Mouse (Mus musculus): ENCODE measurements around the gene Ptcd1. TPM values are rescaled to one million over a fixed set of nuclear protein-coding genes. Genes with fewer than 3 reads are reported as not detected.
A peak's percentile ranks its signal among the peaks of the same experiment; 100 is the strongest.

Gene Ptcd1
- total and polyA plus RNA-seq, 3 experiments, result 21.0 to 22.3 TPM; not detected in 1

DNA sequence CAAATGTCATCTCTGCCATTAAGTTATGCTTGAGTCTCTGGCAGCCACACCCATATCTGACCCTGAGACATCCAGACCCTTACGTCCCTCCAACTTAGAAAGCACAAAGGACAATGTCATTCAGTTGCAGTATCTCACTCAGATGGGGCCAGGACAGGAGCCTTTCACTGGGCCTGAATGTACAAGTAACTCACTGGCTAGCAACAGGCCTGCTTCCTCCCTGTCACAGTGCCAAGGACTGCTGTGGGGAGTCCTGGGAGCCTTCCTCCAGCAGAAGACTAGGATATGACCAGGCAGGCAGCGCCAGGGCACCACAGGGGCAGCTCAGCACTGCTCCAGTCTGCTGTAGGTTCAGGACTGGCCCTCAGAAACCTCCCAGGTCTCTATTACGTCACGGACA lies 37.8 kb downstream of the Ptcd1 start:
- DNase-seq (ENCODE audit: low read depth, low spot score), result peak; percentile 43
- no peak overlapping the region for H3K27ac ChIP-seq (ENCODE audit: control insufficient read depth, low read depth, low read length)

DNA sequence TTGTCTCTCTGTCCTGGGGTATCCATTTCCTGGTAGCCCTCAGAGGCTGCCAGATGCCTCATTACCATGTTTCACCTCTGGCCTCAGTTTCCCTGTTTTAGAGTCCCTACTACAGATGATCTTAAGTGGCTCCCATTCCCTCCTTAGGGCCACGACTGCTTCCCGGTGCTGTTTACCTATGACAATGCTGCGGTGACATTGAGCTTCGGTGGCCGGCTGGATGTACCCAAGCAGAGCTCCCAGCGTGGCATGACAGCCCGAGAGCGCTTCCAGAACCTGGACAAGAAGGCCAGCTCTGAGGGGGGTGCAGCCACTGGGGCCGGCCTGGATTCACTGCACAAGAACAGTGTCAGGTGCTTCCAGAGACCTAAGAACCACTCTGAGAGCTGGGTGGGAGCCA lies 40.3 kb downstream of the Ptcd1 start:
- no peak for DNase-seq (ENCODE audit: low read depth, low spot score)
- Histone ChIP-seq H3K4me3 (ENCODE audit: control insufficient read depth in 1 of 2, insufficient read depth in 1 of 2, low read depth in 2 of 2, low read length in 2 of 2) (no peak overlapping the region), H3K79me2 (ENCODE audit: control insufficient read depth, insufficient read depth, low read length, poor library complexity) (no peaks in the 10 kb centered on the region; the same call in 1 of the 2 replicates), H3K27me3 (ENCODE audit: control insufficient read depth in 1 of 2, insufficient read depth in 2 of 2, low read length in 2 of 2) (no peaks in the 10 kb centered on the region), H3K9ac (ENCODE audit: control insufficient read depth, low read depth, low read length, poor library complexity, severe bottlenecking) (no peak overlapping the region), H3K27ac (ENCODE audit: control insufficient read depth, low read depth, low read length) (no peak overlapping the region), H3K36me3 (ENCODE audit: control insufficient read depth in 1 of 2, insufficient read depth in 2 of 2, low read length in 2 of 2) (peaks cover 0 to 6% of the 10 kb centered on the region in 2 experiments; a peak in 2 of 4 replicates), H3K9me3 (replicated peaks; ENCODE audit: insufficient read depth, low read length) (no peaks in the 10 kb centered on the region), H3K4me1 (ENCODE audit: control insufficient read depth in 1 of 2, insufficient read depth in 2 of 2, low read length in 2 of 2) (no peaks in the 10 kb centered on the region)
- TF ChIP-seq NRF1 (IDR thresholded peaks at IDR 0.05; ENCODE audit: insufficient read depth, low read depth, low read length, poor library complexity, severe bottlenecking), result no peak
- TF ChIP-seq POLR2AphosphoS2 (IDR thresholded peaks at IDR 0.05; ENCODE audit: low read length), result peak; percentile 12; the same call in 1 of the 2 replicates

More for the DNA sequence above, 37.8 kb downstream of the Ptcd1 start:
- Histone ChIP-seq H3K79me2 (ENCODE audit: control insufficient read depth, insufficient read depth, low read length, poor library complexity) (no peaks in the 10 kb centered on the region), H3K9me3 (replicated peaks; ENCODE audit: insufficient read depth, low read length) (no peaks in the 10 kb centered on the region), H3K4me3 (ENCODE audit: control insufficient read depth in 1 of 2, insufficient read depth in 1 of 2, low read depth in 2 of 2, low read length in 2 of 2) (no peak overlapping the region), H3K4me1 (ENCODE audit: control insufficient read depth in 1 of 2, insufficient read depth in 2 of 2, low read length in 2 of 2) (no peaks in the 10 kb centered on the region), H3K9ac (ENCODE audit: control insufficient read depth, low read depth, low read length, poor library complexity, severe bottlenecking) (no peak overlapping the region), H3K27me3 (ENCODE audit: control insufficient read depth in 1 of 2, insufficient read depth in 2 of 2, low read length in 2 of 2) (no peaks in the 10 kb centered on the region), H3K36me3 (ENCODE audit: control insufficient read depth in 1 of 2, insufficient read depth in 2 of 2, low read length in 2 of 2) (peaks cover 0 to 14% of the 10 kb centered on the region in 2 experiments; a peak in 2 of 4 replicates)
- TF ChIP-seq UBTF (IDR thresholded peaks at IDR 0.05; ENCODE audit: borderline replicate concordance, insufficient read depth, low read depth, low read length) (no peak), POLR2AphosphoS2 (IDR thresholded peaks at IDR 0.05; ENCODE audit: low read length) (peak; percentile 69; the same call in 1 of the 2 replicates)

DNA sequence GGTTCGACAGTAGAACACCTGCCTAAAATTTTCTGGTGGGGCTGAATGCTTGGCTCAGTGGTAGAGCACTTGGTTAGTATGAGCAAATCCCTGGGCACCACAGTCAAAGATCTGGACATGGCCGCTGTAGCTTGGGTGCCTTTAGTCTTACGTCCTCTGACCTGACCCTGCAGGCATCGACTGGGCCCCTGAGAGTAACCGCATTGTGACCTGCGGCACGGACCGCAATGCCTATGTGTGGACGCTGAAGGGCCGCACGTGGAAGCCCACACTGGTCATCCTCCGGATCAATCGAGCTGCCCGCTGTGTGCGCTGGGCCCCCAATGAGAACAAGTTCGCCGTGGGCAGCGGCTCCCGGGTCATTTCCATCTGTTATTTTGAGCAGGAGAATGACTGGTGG lies 43.5 kb downstream of the Ptcd1 start:
- no peak for DNase-seq (ENCODE audit: low read depth, low spot score)
- no peak overlapping the region for H3K4me3 ChIP-seq (ENCODE audit: control insufficient read depth in 1 of 2, insufficient read depth in 1 of 2, low read depth in 2 of 2, low read length in 2 of 2)
- H3K27me3 ChIP-seq (ENCODE audit: control insufficient read depth in 1 of 2, insufficient read depth in 2 of 2, low read length in 2 of 2), result no peaks in the 10 kb centered on the region
- peaks cover 24% of the 10 kb centered on the region for H3K79me2 ChIP-seq (ENCODE audit: control insufficient read depth, insufficient read depth, low read length, poor library complexity)
- peaks cover 0 to 6% of the 10 kb centered on the region in 2 experiments; a peak in 2 of 4 replicates for H3K36me3 ChIP-seq (ENCODE audit: control insufficient read depth in 1 of 2, insufficient read depth in 2 of 2, low read length in 2 of 2)
- H3K9ac ChIP-seq (ENCODE audit: control insufficient read depth, low read depth, low read length, poor library complexity, severe bottlenecking), result no peak overlapping the region
- H3K4me1 ChIP-seq (ENCODE audit: control insufficient read depth in 1 of 2, insufficient read depth in 2 of 2, low read length in 2 of 2), result no peaks in the 10 kb centered on the region
- TF ChIP-seq POLR2A (IDR thresholded peaks at IDR 0.05; ENCODE audit: control insufficient read depth in 1 of 2, insufficient read depth in 1 of 2, low read depth in 1 of 2, low read length in 2 of 2, poor library complexity in 1 of 2) (0 out of 4 replicates have a peak, but pooled peaks of 1 of the 2 experiments have one; percentile 4), MAZ (IDR thresholded peaks at IDR 0.05; ENCODE audit: low read depth, low read length) (no peak)
- H3K27ac ChIP-seq (ENCODE audit: control insufficient read depth, low read depth, low read length), result no peak overlapping the region
- H3K9me3 ChIP-seq (replicated peaks; ENCODE audit: insufficient read depth, low read length), result no peaks in the 10 kb centered on the region

DNA sequence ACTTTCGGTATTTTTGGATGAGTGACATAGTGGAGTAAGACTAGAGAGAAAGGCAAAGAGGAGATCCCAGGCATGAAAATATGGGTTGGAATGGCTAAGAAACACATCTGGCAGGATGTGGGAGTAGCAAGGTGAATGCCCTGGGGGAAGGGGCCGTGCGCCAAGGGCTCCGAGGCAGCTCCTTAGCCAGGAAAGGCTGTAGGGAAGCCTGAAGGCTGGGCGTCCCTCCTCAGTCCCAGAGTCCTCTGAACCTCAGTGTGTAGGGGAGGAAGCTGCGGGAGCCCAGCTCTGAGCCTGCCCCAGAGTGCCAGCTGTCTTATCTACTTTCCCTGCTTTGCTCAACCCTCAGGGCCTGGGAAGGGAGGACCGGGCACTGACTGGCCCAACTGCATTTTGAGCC lies 46.0 kb downstream of the Ptcd1 start:
- no peaks in the 10 kb centered on the region for H3K9me3 ChIP-seq (replicated peaks; ENCODE audit: insufficient read depth, low read length)
- no peak for TF ChIP-seq TCF12 (IDR thresholded peaks at IDR 0.05; ENCODE audit: low read depth, low read length)
- H3K4me1 ChIP-seq (ENCODE audit: control insufficient read depth in 1 of 2, insufficient read depth in 2 of 2, low read length in 2 of 2), result peaks cover 2 to 11% of the 10 kb centered on the region in 2 experiments; a peak in 3 of 4 replicates
- no peak overlapping the region for H3K4me3 ChIP-seq (ENCODE audit: control insufficient read depth in 1 of 2, insufficient read depth in 1 of 2, low read depth in 2 of 2, low read length in 2 of 2)
- H3K9ac ChIP-seq (ENCODE audit: control insufficient read depth, low read depth, low read length, poor library complexity, severe bottlenecking), result no peak overlapping the region
- H3K27me3 ChIP-seq (ENCODE audit: control insufficient read depth in 1 of 2, insufficient read depth in 2 of 2, low read length in 2 of 2), result no peaks in the 10 kb centered on the region
- no peak overlapping the region for H3K27ac ChIP-seq (ENCODE audit: control insufficient read depth, low read depth, low read length)
- H3K36me3 ChIP-seq (ENCODE audit: control insufficient read depth in 1 of 2, insufficient read depth in 2 of 2, low read length in 2 of 2), result peaks cover 3 to 10% of the 10 kb centered on the region in 2 experiments
- peaks cover 45% of the 10 kb centered on the region for H3K79me2 ChIP-seq (ENCODE audit: control insufficient read depth, insufficient read depth, low read length, poor library complexity)
- no peak for DNase-seq (ENCODE audit: low read depth, low spot score)

All from MEL (cell line).